Mouse (Mus musculus): ENCODE results near the gene Bicra.

DNA sequence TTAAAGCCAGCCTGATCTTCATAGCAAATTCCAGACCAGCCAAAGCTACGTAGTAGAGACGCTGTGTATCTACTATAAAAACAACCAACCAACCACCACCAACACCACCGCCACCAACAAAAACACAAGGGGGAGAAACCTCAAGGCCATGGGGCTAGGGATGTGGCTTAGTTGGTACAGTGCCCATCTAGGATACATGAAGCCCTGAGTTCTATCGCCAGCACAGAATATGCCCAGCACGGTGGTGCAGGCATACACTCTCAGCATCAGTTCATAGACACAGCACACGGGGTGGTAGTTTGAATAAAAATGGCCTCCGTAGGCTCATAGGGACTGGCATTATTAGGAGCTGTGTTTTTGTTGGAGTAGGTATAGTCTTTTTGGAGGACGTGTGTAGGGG, 79.4 kb downstream of the Bicra start:
- no peak for TF ChIP-seq POLR2A (IDR thresholded peaks at IDR 0.05; ENCODE audit: borderline replicate concordance, low read depth, low read length)
- no peak for TF ChIP-seq CTCF (IDR thresholded peaks at IDR 0.05; ENCODE audit: low read depth, low read length)
